Mouse (Mus musculus) forebrain, embryonic 10.5 days (tissue): ENCODE results near the gene Gpr75. TPM values are rescaled to one million over a fixed set of nuclear protein-coding genes. Genes with fewer than 3 reads are reported as not detected.

Experiments
- DNase-seq: peaks from one replicate; pipeline ENCODE4 v3.0.0-alpha.2; 2017; ENCODE audit warnings: low spot score; ENCODE audit errors: extremely low spot score
- H3K27ac ChIP-seq: fragments of 300-500 bp; sonication (generic); 2 replicates; pipeline ENCODE4 v1.5.1; 2016; ENCODE audit warnings: mild to moderate bottlenecking
- H3K27me3 ChIP-seq: fragments of 300-500 bp; sonication (generic); 2 replicates; pipeline ENCODE4 v1.6.1; 2016; ENCODE audit warnings: mild to moderate bottlenecking; ENCODE audit not compliant: poor library complexity, severe bottlenecking
- H3K36me3 ChIP-seq: fragments of 300-500 bp; sonication (generic); replicated peaks from 2 replicates; pipeline ENCODE4 v1.6.1; 2016; ENCODE audit warnings: mild to moderate bottlenecking, moderate library complexity
- H3K4me1 ChIP-seq: fragments of 300-500 bp; sonication (generic); 2 replicates; pipeline ENCODE4 v1.6.1; 2016
- H3K4me3 ChIP-seq: fragments of 300-500 bp; sonication (generic); 2 replicates; pipeline ENCODE4 v1.5.1; 2016; ENCODE audit warnings: mild to moderate bottlenecking, moderate library complexity
- H3K9me3 ChIP-seq: fragments of 300-500 bp; sonication (generic); 2 replicates; pipeline ENCODE4 v1.6.1; 2016; ENCODE audit warnings: mild to moderate bottlenecking, moderate library complexity
- WGBS: fragments of 180-500 bp; shearing (Covaris S2); methylation state at CpG from one replicate; pipeline ENCODE4 v1.1.7; 2016; 5-methylcytosine and 5-hydroxymethylcytosine counted together
- polyA plus RNA-seq: library from polyadenylated mRNA; unstranded; fragments of >200 nt; fragmentation: Nextera tagmentation; extraction: Ambion mirVana; gene quantifications from 2 replicates; pipeline ENCODE4 v1.2.1, GENCODE M21; 2016

Gene Gpr75
- 0.39 and 0.41 TPM in 2 replicates for polyA plus RNA-seq

- peak; percentile 48 for DNase-seq
- WGBS: 4% methylated on average over 41 of the region's 41 CpGs
- Histone ChIP-seq H3K36me3 (peaks cover 9% of the 10 kb centered on the region), H3K27me3 (peaks cover 4% of the 10 kb centered on the region; the same call in 1 of the 2 replicates), H3K27ac (peak within 1 kb of the TSS; percentile 76), H3K4me3 (peak within 1 kb of the TSS; percentile 61), H3K9me3 (no peaks in the 10 kb centered on the region), H3K4me1 (peaks cover 12% of the 10 kb centered on the region)
These were observed at the start of gene Gpr75, which contains the start of gene Asb3 for GRCm38 (mm10) chr11:30885171-30885871. Gpr75 (plus strand) TSS chr11:30885358. Asb3 (plus strand) TSS chr11:30885416.

GRCm38 (mm10) chr11:30838793-30839192, 46.4 kb upstream of the Gpr75 start:
- no peak for DNase-seq
- no peaks in the 10 kb centered on the region for H3K9me3 ChIP-seq
- H3K27ac ChIP-seq: no peak overlapping the region
- H3K27me3 ChIP-seq: no peaks in the 10 kb centered on the region
- H3K36me3 ChIP-seq: peaks cover 91% of the 10 kb centered on the region
- no peaks in the 10 kb centered on the region for H3K4me1 ChIP-seq
- WGBS: 93% methylated on average over 2 of the region's 2 CpGs
- no peak overlapping the region for H3K4me3 ChIP-seq

- H3K4me1 ChIP-seq: no peaks in the 10 kb centered on the region
- no peaks in the 10 kb centered on the region for H3K9me3 ChIP-seq
- no peak overlapping the region for H3K4me3 ChIP-seq
- peaks cover 79% of the 10 kb centered on the region for H3K36me3 ChIP-seq
- 91% methylated on average over 1 of the region's 1 CpGs for WGBS
- H3K27ac ChIP-seq: no peak overlapping the region
- DNase-seq: no peak
- no peaks in the 10 kb centered on the region for H3K27me3 ChIP-seq
These were observed 40.8 kb upstream of the Gpr75 start for GRCm38 (mm10) chr11:30844355-30844754.

- Histone ChIP-seq H3K27me3 (no peaks in the 10 kb centered on the region), H3K4me3 (no peak overlapping the region), H3K36me3 (peaks cover 65% of the 10 kb centered on the region), H3K9me3 (no peaks in the 10 kb centered on the region), H3K4me1 (no peaks in the 10 kb centered on the region), H3K27ac (no peak overlapping the region)
- DNase-seq: no peak
These were observed 12.7 kb upstream of the Gpr75 start for GRCm38 (mm10) chr11:30872425-30872824.

- no peak overlapping the region for H3K27ac ChIP-seq
- H3K27me3 ChIP-seq: peaks cover 4% of the 10 kb centered on the region; the same call in 1 of the 2 replicates
- 88% methylated on average over 2 of the region's 2 CpGs for WGBS
- H3K4me3 ChIP-seq: no peak overlapping the region
- no peak for DNase-seq
- peaks cover 12% of the 10 kb centered on the region for H3K4me1 ChIP-seq
- H3K9me3 ChIP-seq: no peaks in the 10 kb centered on the region
- no peaks in the 10 kb centered on the region for H3K36me3 ChIP-seq
These were observed 3.0 kb downstream of the Gpr75 start for GRCm38 (mm10) chr11:30888153-30888552.

GRCm38 (mm10) chr11:30896201-30896600, 11.0 kb downstream of the Gpr75 start:
- DNase-seq: no peak
- WGBS: 90% methylated on average over 1 of the region's 1 CpGs
- no peaks in the 10 kb centered on the region for H3K27me3 ChIP-seq

GRCm38 (mm10) chr11:30899312-30899711, 14.2 kb downstream of the Gpr75 start:
- Histone ChIP-seq H3K27me3 (no peaks in the 10 kb centered on the region), H3K27ac (no peak overlapping the region), H3K9me3 (no peaks in the 10 kb centered on the region; the same call in 1 of the 2 replicates), H3K4me3 (no peak overlapping the region), H3K36me3 (no peaks in the 10 kb centered on the region), H3K4me1 (no peaks in the 10 kb centered on the region)
- no peak for DNase-seq

More at GRCm38 (mm10) chr11:30896201-30896600, 11.0 kb downstream of the Gpr75 start:
- no peaks in the 10 kb centered on the region for H3K9me3 ChIP-seq
- no peaks in the 10 kb centered on the region for H3K4me1 ChIP-seq
- H3K27ac ChIP-seq: no peak overlapping the region
- H3K4me3 ChIP-seq: no peak overlapping the region
- no peaks in the 10 kb centered on the region for H3K36me3 ChIP-seq

- no peaks in the 10 kb centered on the region for H3K27me3 ChIP-seq
- H3K36me3 ChIP-seq: no peaks in the 10 kb centered on the region
- 98% methylated on average over 3 of the region's 3 CpGs for WGBS
- no peak overlapping the region for H3K27ac ChIP-seq
- no peak for DNase-seq
- no peaks in the 10 kb centered on the region for H3K9me3 ChIP-seq
- no peaks in the 10 kb centered on the region for H3K4me1 ChIP-seq
- no peak overlapping the region for H3K4me3 ChIP-seq
These were observed 27.2 kb downstream of the Gpr75 start for GRCm38 (mm10) chr11:30912311-30912710.

GRCm38 (mm10) chr11:30920641-30921040, 35.5 kb downstream of the Gpr75 start:
- DNase-seq: no peak
- no peaks in the 10 kb centered on the region for H3K4me1 ChIP-seq
- no peak overlapping the region for H3K27ac ChIP-seq
- no peaks in the 10 kb centered on the region for H3K9me3 ChIP-seq
- H3K36me3 ChIP-seq: peaks cover 25% of the 10 kb centered on the region
- no peaks in the 10 kb centered on the region for H3K27me3 ChIP-seq
- H3K4me3 ChIP-seq: no peak overlapping the region
- WGBS: 74% methylated on average over 1 of the region's 1 CpGs

GRCm38 (mm10) chr11:30923283-30923682, 38.1 kb downstream of the Gpr75 start:
- 93% methylated on average over 3 of the region's 3 CpGs for WGBS
- H3K4me1 ChIP-seq: no peaks in the 10 kb centered on the region
- H3K27ac ChIP-seq: no peak overlapping the region
- no peak overlapping the region for H3K4me3 ChIP-seq
- no peaks in the 10 kb centered on the region for H3K9me3 ChIP-seq
- DNase-seq: no peak
- peaks cover 41% of the 10 kb centered on the region for H3K36me3 ChIP-seq
- no peaks in the 10 kb centered on the region for H3K27me3 ChIP-seq

GRCm38 (mm10) chr11:30928079-30928478, 42.9 kb downstream of the Gpr75 start:
- no peak overlapping the region for H3K4me3 ChIP-seq
- H3K9me3 ChIP-seq: no peaks in the 10 kb centered on the region
- no peak overlapping the region for H3K27ac ChIP-seq
- H3K36me3 ChIP-seq: peaks cover 73% of the 10 kb centered on the region
- DNase-seq: no peak
- no peaks in the 10 kb centered on the region for H3K27me3 ChIP-seq
- no peaks in the 10 kb centered on the region for H3K4me1 ChIP-seq

- Histone ChIP-seq H3K9me3 (no peaks in the 10 kb centered on the region), H3K27ac (no peak overlapping the region), H3K4me1 (no peaks in the 10 kb centered on the region), H3K36me3 (peaks cover 71% of the 10 kb centered on the region), H3K27me3 (no peaks in the 10 kb centered on the region), H3K4me3 (no peak overlapping the region)
- no peak for DNase-seq
- WGBS: 100% methylated on average over 1 of the region's 1 CpGs
These were observed 43.3 kb downstream of the Gpr75 start for GRCm38 (mm10) chr11:30928498-30928897.
